11 mouse cellular contexts compared by ENCODE assay signal in the genomic region with DNA sequence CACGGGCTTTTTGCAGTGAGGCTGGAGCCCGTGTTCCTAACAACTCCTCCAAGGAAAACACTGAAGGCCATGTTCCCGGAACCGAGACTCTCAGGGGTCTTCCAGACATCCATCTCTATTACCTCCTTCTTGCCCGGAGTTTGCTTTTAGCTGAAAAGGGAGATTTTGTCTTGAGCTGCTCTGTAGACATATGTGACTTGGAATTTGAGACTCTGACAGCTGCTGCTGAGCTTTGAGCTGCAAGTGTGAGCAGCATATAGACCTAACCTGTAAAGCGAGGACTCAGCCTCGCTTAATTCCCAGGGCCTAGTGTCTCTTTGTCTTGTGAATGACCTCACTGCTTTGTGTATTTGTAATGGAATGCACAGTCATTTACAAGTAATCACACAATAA. TPM values are rescaled to one million over a fixed set of nuclear protein-coding genes. Genes with fewer than 3 reads are reported as not detected.
DNase-seq lines count a peak whose midpoint lies in the region; ATAC-seq and TF ChIP-seq lines count a peak whose summit lies in the region.
"Had no signal": no experiment of that assay in that cellular context is flagged by ENCODE, and none has a peak within 500 bp of the region (broad histone marks: within the 10 kb centered on the region; RNA-seq: fewer than 3 reads in every experiment).

No protein-coding gene starts in this region.

- H3K36me3 ChIP-seq in heart, embryonic 11.5 days (ENCODE audit: control insufficient read depth, insufficient read depth, low read length): no peaks in the 10 kb centered on the region
- H3K36me3 ChIP-seq in heart, adult 2 months (ENCODE audit: control insufficient read depth, insufficient read depth, low read length): peaks cover 11% of the 10 kb centered on the region
- H3K36me3 ChIP-seq in lung, embryonic 15.5 days: no peaks in the 10 kb centered on the region
- H3K36me3 ChIP-seq in embryonic facial prominence, embryonic 15.5 days: peaks cover 7% of the 10 kb centered on the region; the same call in 1 of the 2 replicates
- no peaks in the 10 kb centered on the region for H3K36me3 ChIP-seq in stomach, embryonic 16.5 days (ENCODE audit: control insufficient read depth, insufficient read depth, low read length)
- H3K36me3 ChIP-seq: liver, embryonic 15.5 days had no signal

- no peak for ATAC-seq in heart, embryonic 11.5 days (replicated peaks; ENCODE audit: insufficient number of reproducible peaks, low FRiP score, low TSS enrichment)
- no peak for ATAC-seq in lung, embryonic 15.5 days (ENCODE audit: borderline replicate concordance, extremely low read depth, low FRiP score, low TSS enrichment)
- peak; percentile 70; the same call in 1 of the 2 replicates for ATAC-seq in embryonic facial prominence, embryonic 15.5 days (ENCODE audit: insufficient number of reproducible peaks, low FRiP score, low TSS enrichment, low read depth)
- ATAC-seq in stomach, embryonic 16.5 days (ENCODE audit: insufficient read depth, low FRiP score): peak; percentile 31; the same call in 1 of the 2 replicates
- ATAC-seq: CD4-positive, CD25-positive, alpha-beta regulatory T cell, adult 4 months had no signal

- H3K4me3 ChIP-seq in heart, embryonic 11.5 days (ENCODE audit: low read depth, low read length): no peak overlapping the region
- no peak overlapping the region for H3K4me3 ChIP-seq in heart, adult 2 months
- no peak overlapping the region for H3K4me3 ChIP-seq in lung, embryonic 15.5 days
- no peak overlapping the region for H3K4me3 ChIP-seq in embryonic facial prominence, embryonic 15.5 days (replicated peaks)
- H3K4me3 ChIP-seq in stomach, embryonic 16.5 days (replicated peaks; ENCODE audit: low read length): no peak overlapping the region
- H3K4me3 ChIP-seq: liver, embryonic 15.5 days had no signal

- peak overlapping the region; percentile 51; the same call in 1 of the 2 replicates for H3K27ac ChIP-seq in heart, embryonic 11.5 days (ENCODE audit: low read depth, low read length)
- H3K27ac ChIP-seq in heart, adult 2 months: no peak overlapping the region
- H3K27ac ChIP-seq in lung, embryonic 15.5 days: peak overlapping the region; percentile 52
- H3K27ac ChIP-seq in embryonic facial prominence, embryonic 15.5 days (replicated peaks): peak overlapping the region; percentile 63
- H3K27ac ChIP-seq in stomach, embryonic 16.5 days (ENCODE audit: low read length): peak overlapping the region; percentile 66
- H3K27ac ChIP-seq: liver, embryonic 15.5 days had no signal

- H3K27me3 ChIP-seq in heart, embryonic 11.5 days (ENCODE audit: control insufficient read depth, insufficient read depth, low read length): no peaks in the 10 kb centered on the region
- no peaks in the 10 kb centered on the region for H3K27me3 ChIP-seq in heart, adult 2 months (ENCODE audit: control insufficient read depth, insufficient read depth, low read length)
- H3K27me3 ChIP-seq in lung, embryonic 15.5 days: no peaks in the 10 kb centered on the region
- H3K27me3 ChIP-seq in embryonic facial prominence, embryonic 15.5 days: no peaks in the 10 kb centered on the region
- no peaks in the 10 kb centered on the region for H3K27me3 ChIP-seq in stomach, embryonic 16.5 days (ENCODE audit: control insufficient read depth, insufficient read depth, low read length)
- H3K27me3 ChIP-seq: liver, embryonic 15.5 days had no signal

- H3K4me1 ChIP-seq in heart, embryonic 11.5 days (ENCODE audit: control insufficient read depth, insufficient read depth, low read length): peaks cover 51% of the 10 kb centered on the region
- peaks cover 20% of the 10 kb centered on the region for H3K4me1 ChIP-seq in heart, adult 2 months (ENCODE audit: control insufficient read depth, insufficient read depth, low read length)
- H3K4me1 ChIP-seq in lung, embryonic 15.5 days: peaks cover 51% of the 10 kb centered on the region
- peaks cover 29% of the 10 kb centered on the region for H3K4me1 ChIP-seq in embryonic facial prominence, embryonic 15.5 days
- H3K4me1 ChIP-seq in stomach, embryonic 16.5 days (ENCODE audit: control insufficient read depth, insufficient read depth, low read length): peaks cover 45% of the 10 kb centered on the region

- intact Hi-C loops in heart, adult 2 months (cut with DNase I): no loop called here

- TF ChIP-seq EP300 in heart, adult 2 months (IDR thresholded peaks at IDR 0.05; ENCODE audit: insufficient read depth, low read depth, low read length): no peak

- no peak for TF ChIP-seq CTCF in heart, adult 2 months (IDR thresholded peaks at IDR 0.05)

- peaks cover 8% of the 10 kb centered on the region for H3K79me2 ChIP-seq in heart, adult 2 months (replicated peaks; ENCODE audit: control insufficient read depth, insufficient read depth, low read length)

- no peaks in the 10 kb centered on the region for H3K9me3 ChIP-seq in heart, embryonic 11.5 days (replicated peaks; ENCODE audit: control insufficient read depth, low read length)
- H3K9me3 ChIP-seq in lung, embryonic 15.5 days: no peaks in the 10 kb centered on the region
- H3K9me3 ChIP-seq in embryonic facial prominence, embryonic 15.5 days (replicated peaks): no peaks in the 10 kb centered on the region
- H3K9me3 ChIP-seq in stomach, embryonic 16.5 days (replicated peaks; ENCODE audit: control insufficient read depth, low read length): no peaks in the 10 kb centered on the region
- H3K9me3 ChIP-seq: liver, embryonic 15.5 days had no signal

- no peak for TF ChIP-seq POLR2A in heart, adult 2 months (IDR thresholded peaks at IDR 0.05; ENCODE audit: insufficient read depth, low read depth, low read length)

- H3K4me2 ChIP-seq in heart, embryonic 11.5 days: no peak overlapping the region
- no peak overlapping the region for H3K4me2 ChIP-seq in lung, embryonic 15.5 days
- H3K4me2 ChIP-seq in embryonic facial prominence, embryonic 15.5 days (replicated peaks): no peak overlapping the region
- H3K4me2 ChIP-seq in stomach, embryonic 16.5 days (ENCODE audit: low read depth, low read length): 0 out of 2 replicates have a peak overlapping the region, but pooled peaks have one; percentile 8
- H3K4me2 ChIP-seq: liver, embryonic 15.5 days had no signal

- 53% methylated on average over 7 of the region's 7 CpGs for WGBS in heart, embryonic 11.5 days (ENCODE audit: insufficient replicate concordance)
- WGBS in heart, adult 2 months: 69% methylated on average over 7 of the region's 7 CpGs
- WGBS in lung, embryonic 15.5 days: 31% methylated on average over 7 of the region's 7 CpGs
- 27% methylated on average over 7 of the region's 7 CpGs for WGBS in embryonic facial prominence, embryonic 15.5 days
- WGBS in stomach, embryonic 16.5 days: 40% methylated on average over 7 of the region's 7 CpGs

- H3K9ac ChIP-seq in heart, embryonic 11.5 days (ENCODE audit: low read depth, low read length): no peak overlapping the region
- no peak overlapping the region for H3K9ac ChIP-seq in heart, adult 2 months (ENCODE audit: low read depth, low read length)
- no peak overlapping the region for H3K9ac ChIP-seq in lung, embryonic 15.5 days
- no peak overlapping the region for H3K9ac ChIP-seq in embryonic facial prominence, embryonic 15.5 days
- H3K9ac ChIP-seq in stomach, embryonic 16.5 days (ENCODE audit: low read length): peak overlapping the region; percentile 43; the same call in 1 of the 2 replicates
- H3K9ac ChIP-seq: liver, embryonic 15.5 days had no signal

- no peak for DNase-seq in heart, adult 2 months
- no peak for DNase-seq in lung, postnatal 14 days
- no peak for DNase-seq in urinary bladder, postnatal 36 days (ENCODE audit: low spot score in 2 of 2)
- no peak for DNase-seq in urinary bladder, postnatal 25 days (ENCODE audit: low spot score)
- DNase-seq: layer of hippocampus, postnatal 36 days had no signal

RNA-seq across cellular contexts. Expression of a gene that starts 49.8 kb away (rescaled TPM):
- 52.5 and 59.2 TPM in 2 replicates for polyA plus RNA-seq in heart, embryonic 11.5 days (2014; fragmentation: Nextera tagmentation; extraction: Ambion mirVana)
- 10 to 100 TPM; 23.6 to 25.1 TPM for total RNA-seq in heart, adult 2 months (2021)
- polyA plus RNA-seq in heart, adult 2 months (2012; rRNA removed): 7.7 and 14.3 TPM in 2 replicates
- 61.5 and 65.4 TPM in 2 replicates for polyA plus RNA-seq in lung, embryonic 15.5 days (2015; fragmentation: Nextera tagmentation; extraction: Ambion mirVana)
- polyA plus RNA-seq in embryonic facial prominence, embryonic 15.5 days (2015; fragmentation: Nextera tagmentation; extraction: Ambion mirVana): 51.4 and 52.8 TPM in 2 replicates
- 79.4 and 89.8 TPM in 2 replicates for polyA plus RNA-seq in stomach, embryonic 16.5 days (2015; fragmentation: Nextera tagmentation; extraction: Ambion mirVana)

Comparison
In these comparisons a context has a peak if more than half of its experiments do, and no peak if none do; other contexts are left out.
1. ATAC-seq: peak in embryonic facial prominence, embryonic 15.5 days (single experiment) and stomach, embryonic 16.5 days (single experiment); none in heart, embryonic 11.5 days (single experiment) and lung, embryonic 15.5 days (single experiment).